Mouse (Mus musculus) stomach, postnatal 0 days (tissue): ENCODE results near the gene Nob1. TPM values are rescaled to one million over a fixed set of nuclear protein-coding genes. Genes with fewer than 3 reads are reported as not detected.

Source experiments
- ATAC-seq: fragments of 200-750 bp; cut with Nextera tagmentation; 2 replicates; pipeline ENCODE4 v1.8.0; 2017; ENCODE audit not compliant: low FRiP score, low TSS enrichment
- DNase-seq: peaks from one replicate; pipeline ENCODE4 v3.0.0-alpha.2; 2016; ENCODE audit warnings: low spot score
- H3K27ac ChIP-seq: fragments of 300-500 bp; sonication (generic); replicated peaks from 2 replicates; pipeline ENCODE4 v1.5.1; 2014; ENCODE audit warnings: mild to moderate bottlenecking, control low read depth
- H3K27me3 ChIP-seq: fragments of 300-500 bp; sonication (generic); 2 replicates; pipeline ENCODE4 v1.6.1; 2014; ENCODE audit warnings: low read length; ENCODE audit not compliant: control insufficient read depth, insufficient read depth
- H3K36me3 ChIP-seq: fragments of 300-500 bp; sonication (generic); 2 replicates; pipeline ENCODE4 v1.6.1; 2014; ENCODE audit warnings: low read length, mixed read lengths; ENCODE audit not compliant: control insufficient read depth, insufficient read depth
- H3K4me1 ChIP-seq: fragments of 300-500 bp; sonication (generic); replicated peaks from 2 replicates; pipeline ENCODE4 v1.6.1; 2014; ENCODE audit warnings: antibody characterized with exemption; ENCODE audit not compliant: control insufficient read depth, insufficient read depth
- H3K4me2 ChIP-seq: fragments of 300-500 bp; sonication (generic); replicated peaks from 2 replicates; pipeline ENCODE4 v1.6.1; 2014; ENCODE audit warnings: low read depth, mild to moderate bottlenecking, control low read depth, moderate library complexity
- H3K4me3 ChIP-seq: fragments of 300-500 bp; sonication (generic); 2 replicates; pipeline ENCODE4 v1.5.1; 2014; ENCODE audit warnings: low read depth, low read length, control low read depth
- H3K9ac ChIP-seq: fragments of 300-500 bp; sonication (generic); 2 replicates; pipeline ENCODE4 v1.6.1; 2014; ENCODE audit warnings: mild to moderate bottlenecking, low read length, control low read depth, mixed read lengths
- H3K9me3 ChIP-seq: fragments of 300-500 bp; sonication (generic); 2 replicates; pipeline ENCODE4 v1.6.1; 2016; ENCODE audit warnings: low read length; ENCODE audit not compliant: control insufficient read depth
- CTCF ChIP-seq: IDR thresholded peaks from 2 replicates; pipeline ENCODE4 v1.5.1; 2016; ENCODE audit warnings: antibody characterized with exemption, low read depth, mild to moderate bottlenecking, moderate library complexity
- EP300 ChIP-seq: optimal IDR thresholded peaks from 2 replicates; pipeline ENCODE3; 2016; ENCODE audit warnings: antibody characterized with exemption
- WGBS: fragments of 180-500 bp; shearing (Covaris S2); extraction: QIAGEN DNeasy Blood & Tissue Kit; methylation state at CpG from one replicate; pipeline ENCODE4 v1.1.7; 2014; 5-methylcytosine and 5-hydroxymethylcytosine counted together
- polyA plus RNA-seq: library from polyadenylated mRNA; unstranded; fragments of >200 nt; fragmentation: Nextera tagmentation; extraction: Ambion mirVana; gene quantifications from 2 replicates; pipeline ENCODE4 v1.2.1, GENCODE M21; 2015

Gene Nob1
- polyA plus RNA-seq, 1 experiment from 2014 or later, result 48.8 TPM

DNA sequence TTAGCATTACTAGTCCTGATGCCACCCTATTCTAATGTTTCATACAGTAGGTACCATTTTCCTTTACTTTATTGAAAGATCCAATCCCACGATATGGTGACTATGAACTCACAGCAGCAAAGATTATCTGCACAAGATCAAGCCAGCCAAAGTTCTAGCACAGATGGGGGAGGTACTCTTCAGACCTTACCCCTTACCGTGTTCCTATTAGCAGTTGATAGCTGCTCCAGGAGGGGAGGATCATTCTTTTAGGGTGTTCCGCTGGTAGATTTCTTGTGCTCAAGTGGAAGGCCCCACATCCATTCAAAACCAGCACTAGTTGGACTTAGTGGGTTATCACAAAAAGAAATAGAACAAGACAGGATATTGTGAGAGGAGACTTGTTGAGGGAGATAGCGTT lies 43.2 kb downstream of the Nob1 start:
- no peak overlapping the region for H3K4me2 ChIP-seq
- TF ChIP-seq EP300, result no peak
- no peak for TF ChIP-seq CTCF
- no peaks in the 10 kb centered on the region for H3K4me1 ChIP-seq
- H3K36me3 ChIP-seq, result peaks cover 9% of the 10 kb centered on the region; the same call in 1 of the 2 replicates
- DNase-seq (no peak), ATAC-seq (no peak)
- WGBS, result 89% methylated on average over 4 of the region's 4 CpGs
- no peaks in the 10 kb centered on the region for H3K9me3 ChIP-seq
- no peaks in the 10 kb centered on the region for H3K27me3 ChIP-seq
- no peak overlapping the region for H3K27ac ChIP-seq
- H3K9ac ChIP-seq, result no peak overlapping the region
- no peak overlapping the region for H3K4me3 ChIP-seq

DNA sequence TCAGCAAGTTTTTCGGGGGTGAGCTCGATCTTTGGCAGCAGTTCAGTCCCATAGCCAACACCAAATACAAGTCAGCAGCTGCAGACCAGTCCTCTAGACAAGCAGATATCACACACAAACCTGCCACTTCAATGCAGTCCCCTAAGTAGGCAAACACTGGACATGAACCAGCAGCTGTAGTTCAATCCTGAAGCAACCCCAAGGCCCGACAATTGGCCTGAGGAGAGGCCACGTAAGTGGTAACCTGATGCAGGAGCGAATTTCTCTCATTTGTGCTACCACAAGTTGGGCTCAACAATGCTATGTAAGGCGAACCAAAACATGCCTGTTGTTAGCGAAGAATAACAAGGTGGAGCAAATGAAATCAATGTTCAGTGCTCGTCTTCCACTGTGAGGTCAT lies 44.1 kb downstream of the Nob1 start:
- no peak for TF ChIP-seq CTCF
- no peak for TF ChIP-seq EP300
- H3K9me3 ChIP-seq, result no peaks in the 10 kb centered on the region
- ATAC-seq (no peak), DNase-seq (no peak)
- H3K4me2 ChIP-seq, result no peak overlapping the region
- no peak overlapping the region for H3K4me3 ChIP-seq
- no peaks in the 10 kb centered on the region for H3K27me3 ChIP-seq
- peaks cover 9% of the 10 kb centered on the region; the same call in 1 of the 2 replicates for H3K36me3 ChIP-seq
- WGBS, result 87% methylated on average over 8 of the region's 8 CpGs
- H3K27ac ChIP-seq, result no peak overlapping the region
- no peaks in the 10 kb centered on the region for H3K4me1 ChIP-seq
- H3K9ac ChIP-seq, result no peak overlapping the region

DNA sequence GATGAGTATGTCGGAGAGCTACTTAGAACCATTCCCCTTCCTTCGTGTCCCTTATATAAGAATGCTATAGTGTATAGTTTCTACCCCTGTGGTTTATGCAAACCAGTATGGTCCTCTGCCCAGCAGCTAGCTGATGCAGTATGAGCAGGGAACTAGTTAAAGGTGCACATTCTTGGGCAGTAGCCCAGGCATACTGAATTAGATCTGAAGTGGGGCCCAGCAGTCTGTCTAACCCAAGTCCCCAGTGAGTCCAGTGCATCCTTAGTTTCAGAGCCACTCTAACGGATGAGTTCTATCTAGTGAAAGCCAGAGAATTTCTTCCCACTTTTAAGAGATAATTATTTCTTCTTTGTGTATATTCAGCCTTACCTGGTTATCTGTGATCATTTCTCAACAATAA lies 47.5 kb downstream of the Nob1 start:
- TF ChIP-seq EP300 (no peak), CTCF (no peak)
- Histone ChIP-seq H3K4me2 (no peak overlapping the region), H3K4me3 (no peak overlapping the region), H3K9me3 (no peaks in the 10 kb centered on the region), H3K9ac (no peak overlapping the region), H3K4me1 (no peaks in the 10 kb centered on the region), H3K27me3 (no peaks in the 10 kb centered on the region), H3K36me3 (peaks cover 11% of the 10 kb centered on the region; the same call in 1 of the 2 replicates), H3K27ac (no peak overlapping the region)
- no peak for ATAC-seq
- DNase-seq, result no peak
- 98% methylated on average over 3 of the region's 3 CpGs for WGBS

DNA sequence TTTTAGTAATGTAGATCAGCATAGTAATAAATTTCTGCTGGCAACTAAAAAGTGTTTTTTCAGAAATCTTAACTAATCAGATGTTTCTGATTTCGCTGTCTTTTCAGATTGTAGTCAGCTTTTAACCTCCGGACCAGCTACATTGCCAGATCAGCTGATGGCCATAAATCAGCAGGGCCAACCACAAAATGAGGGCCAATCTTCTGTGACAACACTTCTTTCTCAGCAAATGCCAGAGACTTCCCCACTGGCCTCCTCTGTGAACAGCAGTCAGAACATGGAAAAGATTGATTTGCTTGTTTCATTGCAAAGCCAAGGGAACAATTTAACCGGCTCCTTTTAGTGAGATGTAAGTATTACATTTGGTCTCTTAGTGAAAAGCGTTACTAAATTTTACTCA lies 54.5 kb downstream of the Nob1 start:
- ATAC-seq (no peak), DNase-seq (no peak)
- peaks cover 24% of the 10 kb centered on the region; the same call in 1 of the 2 replicates for H3K36me3 ChIP-seq
- H3K9me3 ChIP-seq, result no peaks in the 10 kb centered on the region
- H3K4me1 ChIP-seq, result no peaks in the 10 kb centered on the region
- H3K4me2 ChIP-seq, result no peak overlapping the region
- no peak overlapping the region for H3K4me3 ChIP-seq
- no peaks in the 10 kb centered on the region for H3K27me3 ChIP-seq
- no peak overlapping the region for H3K9ac ChIP-seq
- 79% methylated on average over 4 of the region's 4 CpGs for WGBS
- H3K27ac ChIP-seq, result no peak overlapping the region
- TF ChIP-seq CTCF (no peak), EP300 (no peak)

Other genes starting within 250 kb of the Nob1 start
- gene Nfat5, start 131.6 kb downstream of the Nob1 start, polyA plus RNA-seq, result 4.8 and 5.8 TPM in 2 replicates
- gene Nqo1, start 21.8 kb downstream of the Nob1 start, polyA plus RNA-seq, result 777 and 946 TPM in 2 replicates
- gene Wwp2, start 11.3 kb upstream of the Nob1 start, polyA plus RNA-seq, result 25.2 and 26.4 TPM in 2 replicates
- gene Psmd7, start 163.4 kb upstream of the Nob1 start, polyA plus RNA-seq, result 180 and 186 TPM in 2 replicates